21 mouse cellular contexts compared by ENCODE assay signal in the genomic region with DNA sequence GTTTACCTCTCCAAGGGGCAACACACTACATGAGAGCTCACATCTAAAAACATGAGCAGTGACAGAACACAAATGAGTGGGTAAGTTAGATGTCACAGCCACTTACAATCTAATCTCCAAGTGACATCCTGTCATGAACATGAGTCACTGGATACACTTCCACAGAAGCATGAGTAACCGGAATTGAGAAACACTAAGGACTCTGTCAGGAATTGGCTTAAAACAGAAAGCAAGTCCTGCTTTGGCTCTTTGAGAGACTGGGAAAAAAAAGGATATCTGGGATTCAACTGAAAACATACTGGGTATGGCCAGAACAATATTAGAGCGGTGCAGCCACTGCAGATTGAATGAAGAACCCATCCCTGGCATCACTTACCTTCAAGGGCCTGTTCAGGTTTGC.
A peak's percentile ranks its signal among the peaks of the same experiment; 100 is the strongest.
DNase-seq lines count a peak whose midpoint lies in the region; ATAC-seq and TF ChIP-seq lines count a peak whose summit lies in the region.
"Had no signal": no experiment of that assay in that cellular context is flagged by ENCODE, and none has a peak within 500 bp of the region (broad histone marks: within the 10 kb centered on the region; RNA-seq: fewer than 3 reads in every experiment).

No protein-coding gene starts in this region.

- H3K9ac ChIP-seq in lung, postnatal 0 days (replicated peaks; ENCODE audit: low read depth), result no peak overlapping the region
- H3K9ac ChIP-seq: embryonic facial prominence, embryonic 12.5 days; forebrain, embryonic 13.5 days; liver, embryonic 14.5 days; midbrain, embryonic 12.5 days; neural tube, embryonic 15.5 days had no signal

- H3K4me3 ChIP-seq in lung, postnatal 0 days (ENCODE audit: low read depth, low read length), result no peak overlapping the region
- H3K4me3 ChIP-seq: embryonic facial prominence, embryonic 12.5 days; forebrain, embryonic 13.5 days; midbrain, embryonic 12.5 days; neural tube, embryonic 15.5 days had no signal

- TF ChIP-seq CTCF in lung, postnatal 0 days (IDR thresholded peaks at IDR 0.05), result no peak

- no peaks in the 10 kb centered on the region for H3K9me3 ChIP-seq in lung, postnatal 0 days (ENCODE audit: low read length)
- H3K9me3 ChIP-seq: embryonic facial prominence, embryonic 12.5 days; forebrain, embryonic 13.5 days; midbrain, embryonic 12.5 days; neural tube, embryonic 15.5 days had no signal

- no peak for ATAC-seq in lung, postnatal 0 days
- ATAC-seq: forebrain, embryonic 13.5 days; hindbrain, postnatal 0 days; intestine, postnatal 0 days had no signal

- no peaks in the 10 kb centered on the region for H3K36me3 ChIP-seq in lung, postnatal 0 days (ENCODE audit: insufficient read depth, low read length)
- H3K36me3 ChIP-seq: embryonic facial prominence, embryonic 12.5 days; midbrain, embryonic 12.5 days; neural tube, embryonic 15.5 days had no signal

- no peak for TF ChIP-seq EP300 in lung, postnatal 0 days (IDR thresholded peaks at IDR 0.05)

- no peak overlapping the region for H3K27ac ChIP-seq in lung, postnatal 0 days (ENCODE audit: low read length)
- H3K27ac ChIP-seq: embryonic facial prominence, embryonic 12.5 days; forebrain, embryonic 13.5 days; hindbrain, postnatal 0 days; liver, embryonic 14.5 days; midbrain, embryonic 12.5 days; neural tube, embryonic 15.5 days had no signal

- H3K4me2 ChIP-seq in lung, postnatal 0 days (replicated peaks; ENCODE audit: low read depth, low read length), result no peak overlapping the region
- H3K4me2 ChIP-seq: embryonic facial prominence, embryonic 12.5 days; forebrain, embryonic 13.5 days; midbrain, embryonic 12.5 days; neural tube, embryonic 15.5 days had no signal

- peak; percentile 33 for DNase-seq in heart, adult 8-10 months (ENCODE audit: low spot score)
- no peak for DNase-seq in heart, postnatal 4 days
- peak; percentile 4 for DNase-seq in lung, postnatal 0 days (ENCODE audit: low spot score)
- DNase-seq in lung, postnatal 4 days, result no peak
- DNase-seq in adipocyte (ENCODE audit: low spot score), result peak; percentile 5
- DNase-seq in heart, postnatal 10 days, result peak; percentile 4 to 6
- DNase-seq in urinary bladder, postnatal 25 days (ENCODE audit: low spot score), result no peak
- DNase-seq in left cerebral cortex, postnatal 36 days (ENCODE audit: low spot score in 2 of 2), result no peak
- DNase-seq: cerebellum, adult 11-12 months; cerebellum, postnatal 14 days; gastrocnemius, postnatal 10 days; kidney, postnatal 4 days; thymus, adult 18-20 months; thymus, postnatal 36 days had no signal

- 55% methylated on average over 2 of the region's 2 CpGs for WGBS in lung, postnatal 0 days

- H3K4me1 ChIP-seq in lung, postnatal 0 days (ENCODE audit: insufficient read depth, low read depth, low read length), result no peaks in the 10 kb centered on the region
- H3K4me1 ChIP-seq: embryonic facial prominence, embryonic 12.5 days; forebrain, embryonic 13.5 days; midbrain, embryonic 12.5 days had no signal

- no peaks in the 10 kb centered on the region for H3K27me3 ChIP-seq in lung, postnatal 0 days (replicated peaks; ENCODE audit: insufficient read depth, low read length)
- H3K27me3 ChIP-seq: embryonic facial prominence, embryonic 12.5 days; forebrain, embryonic 13.5 days; midbrain, embryonic 12.5 days; neural tube, embryonic 15.5 days had no signal

- intact Hi-C loops in heart, postnatal 10 days (cut with DNase I), result no loop called here
- intact Hi-C loops in left cerebral cortex, postnatal 36 days (cut with DNase I), result loop anchor here (5.0 kb wide), 1 partner anchor 398 kb away; no protein-coding TSS in a partner anchor

Comparison
In these comparisons a context has a peak if more than half of its experiments do, and no peak if none do; other contexts are left out.
1. DNase-seq: peak in heart, adult 8-10 months (single experiment), lung, postnatal 0 days (single experiment), adipocyte (single experiment) and heart, postnatal 10 days (2 of 2); none in heart, postnatal 4 days (single experiment), lung, postnatal 4 days (0 of 2), urinary bladder, postnatal 25 days (single experiment) and left cerebral cortex, postnatal 36 days (0 of 2).